Mouse (Mus musculus): ENCODE measurements at regions not wholly inside any gene's neighbourhood (a gene's known extent, or its start where the extent isn't known, plus 50 kb on each side); places are given as distances from the start of the nearest gene placed in this dataset.

- H3K27me3 ChIP-seq (ENCODE audit: control insufficient read depth, insufficient read depth, low read length) = no peaks in the 10 kb centered on the region
- H3K27ac ChIP-seq (ENCODE audit: insufficient read depth, low read length) = no peak overlapping the region
- no peaks in the 10 kb centered on the region for H3K36me3 ChIP-seq (ENCODE audit: control insufficient read depth, insufficient read depth, low read length)
- TF ChIP-seq POLR2A (IDR thresholded peaks at IDR 0.05; ENCODE audit: low read depth, low read length) (no peak), CTCF (IDR thresholded peaks at IDR 0.05; ENCODE audit: extremely low read depth, insufficient read depth, insufficient read length, insufficient replicate concordance) (no peak)
- no peaks in the 10 kb centered on the region for H3K4me1 ChIP-seq (ENCODE audit: control insufficient read depth, insufficient read depth, insufficient read length)
- H3K4me3 ChIP-seq (ENCODE audit: extremely low read depth, insufficient read depth, insufficient read length) = no peak overlapping the region
- no peak for DNase-seq (ENCODE audit: low read depth in 1 of 2, low spot score in 2 of 2)
- WGBS = 92% methylated on average over 8 of the region's 8 CpGs
Observed at GRCm38 (mm10) chr4:98223429-98223828, 159.7 kb downstream of the Tm2d1 start.

GRCm38 (mm10) chr4:98221566-98221965 is 161.5 kb downstream of the Tm2d1 start:
- no peak for TF ChIP-seq CTCF (IDR thresholded peaks at IDR 0.05; ENCODE audit: extremely low read depth, insufficient read depth, insufficient read length, insufficient replicate concordance)
- no peak for TF ChIP-seq POLR2A (IDR thresholded peaks at IDR 0.05; ENCODE audit: low read depth, low read length)
- DNase-seq (ENCODE audit: low read depth in 1 of 2, low spot score in 2 of 2) = no peak
- H3K4me1 ChIP-seq (ENCODE audit: control insufficient read depth, insufficient read depth, insufficient read length) = no peaks in the 10 kb centered on the region
- no peaks in the 10 kb centered on the region for H3K36me3 ChIP-seq (ENCODE audit: control insufficient read depth, insufficient read depth, low read length)
- H3K27ac ChIP-seq (ENCODE audit: insufficient read depth, low read length) = no peak overlapping the region
- H3K27me3 ChIP-seq (ENCODE audit: control insufficient read depth, insufficient read depth, low read length) = no peaks in the 10 kb centered on the region
- H3K4me3 ChIP-seq (ENCODE audit: extremely low read depth, insufficient read depth, insufficient read length) = no peak overlapping the region
- WGBS = 86% methylated on average over 4 of the region's 4 CpGs

- DNase-seq (ENCODE audit: low read depth in 1 of 2, low spot score in 2 of 2) = no peak
- no peak overlapping the region for H3K27ac ChIP-seq (ENCODE audit: insufficient read depth, low read length)
- H3K27me3 ChIP-seq (ENCODE audit: control insufficient read depth, insufficient read depth, low read length) = no peaks in the 10 kb centered on the region
- TF ChIP-seq CTCF (IDR thresholded peaks at IDR 0.05; ENCODE audit: extremely low read depth, insufficient read depth, insufficient read length, insufficient replicate concordance) = no peak
- TF ChIP-seq POLR2A (IDR thresholded peaks at IDR 0.05; ENCODE audit: low read depth, low read length) = no peak
- H3K4me1 ChIP-seq (ENCODE audit: control insufficient read depth, insufficient read depth, insufficient read length) = no peaks in the 10 kb centered on the region
- 78% methylated on average over 5 of the region's 5 CpGs for WGBS
- H3K4me3 ChIP-seq (ENCODE audit: extremely low read depth, insufficient read depth, insufficient read length) = no peak overlapping the region
- H3K36me3 ChIP-seq (ENCODE audit: control insufficient read depth, insufficient read depth, low read length) = no peaks in the 10 kb centered on the region
Observed at GRCm38 (mm10) chr4:98215218-98215617, 167.9 kb downstream of the Tm2d1 start.

GRCm38 (mm10) chr4:98207446-98207845 is 175.7 kb downstream of the Tm2d1 start:
- Histone ChIP-seq H3K27ac (ENCODE audit: insufficient read depth, low read length) (no peak overlapping the region), H3K36me3 (ENCODE audit: control insufficient read depth, insufficient read depth, low read length) (no peaks in the 10 kb centered on the region), H3K27me3 (ENCODE audit: control insufficient read depth, insufficient read depth, low read length) (no peaks in the 10 kb centered on the region), H3K4me1 (ENCODE audit: control insufficient read depth, insufficient read depth, insufficient read length) (peaks cover 2% of the 10 kb centered on the region; the same call in 1 of the 2 replicates), H3K4me3 (ENCODE audit: extremely low read depth, insufficient read depth, insufficient read length) (no peak overlapping the region)
- no peak for TF ChIP-seq POLR2A (IDR thresholded peaks at IDR 0.05; ENCODE audit: low read depth, low read length)
- TF ChIP-seq CTCF (IDR thresholded peaks at IDR 0.05; ENCODE audit: extremely low read depth, insufficient read depth, insufficient read length, insufficient replicate concordance) = no peak
- 73% methylated on average over 8 of the region's 8 CpGs for WGBS
- DNase-seq (ENCODE audit: low read depth in 1 of 2, low spot score in 2 of 2) = no peak

GRCm38 (mm10) chr4:98206245-98206970 is 176.7 kb downstream of the Tm2d1 start:
- no peaks in the 10 kb centered on the region for H3K36me3 ChIP-seq (ENCODE audit: control insufficient read depth, insufficient read depth, low read length)
- H3K4me3 ChIP-seq (ENCODE audit: extremely low read depth, insufficient read depth, insufficient read length) = no peak overlapping the region
- no peak for DNase-seq (ENCODE audit: low read depth in 1 of 2, low spot score in 2 of 2)
- 53% methylated on average over 6 of the region's 6 CpGs for WGBS
- H3K27ac ChIP-seq (ENCODE audit: insufficient read depth, low read length) = no peak overlapping the region
- H3K4me1 ChIP-seq (ENCODE audit: control insufficient read depth, insufficient read depth, insufficient read length) = peaks cover 4% of the 10 kb centered on the region; the same call in 1 of the 2 replicates
- no peak for TF ChIP-seq POLR2A (IDR thresholded peaks at IDR 0.05; ENCODE audit: low read depth, low read length)
- TF ChIP-seq CTCF (IDR thresholded peaks at IDR 0.05; ENCODE audit: extremely low read depth, insufficient read depth, insufficient read length, insufficient replicate concordance) = no peak
- no peaks in the 10 kb centered on the region for H3K27me3 ChIP-seq (ENCODE audit: control insufficient read depth, insufficient read depth, low read length)

GRCm38 (mm10) chr4:98203129-98203528 is 180.0 kb downstream of the Tm2d1 start:
- no peak for DNase-seq (ENCODE audit: low read depth in 1 of 2, low spot score in 2 of 2)
- 96% methylated on average over 3 of the region's 3 CpGs for WGBS
- no peaks in the 10 kb centered on the region for H3K27me3 ChIP-seq (ENCODE audit: control insufficient read depth, insufficient read depth, low read length)

GRCm38 (mm10) chr4:98202232-98202631 is 180.9 kb downstream of the Tm2d1 start:
- no peak overlapping the region for H3K4me3 ChIP-seq (ENCODE audit: extremely low read depth, insufficient read depth, insufficient read length)
- H3K4me1 ChIP-seq (ENCODE audit: control insufficient read depth, insufficient read depth, insufficient read length) = peaks cover 4% of the 10 kb centered on the region; the same call in 1 of the 2 replicates
- TF ChIP-seq CTCF (IDR thresholded peaks at IDR 0.05; ENCODE audit: extremely low read depth, insufficient read depth, insufficient read length, insufficient replicate concordance) = no peak
- TF ChIP-seq POLR2A (IDR thresholded peaks at IDR 0.05; ENCODE audit: low read depth, low read length) = no peak
- no peaks in the 10 kb centered on the region for H3K27me3 ChIP-seq (ENCODE audit: control insufficient read depth, insufficient read depth, low read length)
- no peak overlapping the region for H3K27ac ChIP-seq (ENCODE audit: insufficient read depth, low read length)
- 39% methylated on average over 2 of the region's 2 CpGs for WGBS
- peak; percentile 4 to 22 for DNase-seq (ENCODE audit: low read depth in 1 of 2, low spot score in 2 of 2)
- H3K36me3 ChIP-seq (ENCODE audit: control insufficient read depth, insufficient read depth, low read length) = no peaks in the 10 kb centered on the region

More at GRCm38 (mm10) chr4:98203129-98203528, 180.0 kb downstream of the Tm2d1 start:
- Histone ChIP-seq H3K27ac (ENCODE audit: insufficient read depth, low read length) (no peak overlapping the region), H3K4me1 (ENCODE audit: control insufficient read depth, insufficient read depth, insufficient read length) (peaks cover 4% of the 10 kb centered on the region; the same call in 1 of the 2 replicates), H3K4me3 (ENCODE audit: extremely low read depth, insufficient read depth, insufficient read length) (no peak overlapping the region), H3K36me3 (ENCODE audit: control insufficient read depth, insufficient read depth, low read length) (no peaks in the 10 kb centered on the region)
- TF ChIP-seq CTCF (IDR thresholded peaks at IDR 0.05; ENCODE audit: extremely low read depth, insufficient read depth, insufficient read length, insufficient replicate concordance) (no peak), POLR2A (IDR thresholded peaks at IDR 0.05; ENCODE audit: low read depth, low read length) (no peak)
